In the genomic region with DNA sequence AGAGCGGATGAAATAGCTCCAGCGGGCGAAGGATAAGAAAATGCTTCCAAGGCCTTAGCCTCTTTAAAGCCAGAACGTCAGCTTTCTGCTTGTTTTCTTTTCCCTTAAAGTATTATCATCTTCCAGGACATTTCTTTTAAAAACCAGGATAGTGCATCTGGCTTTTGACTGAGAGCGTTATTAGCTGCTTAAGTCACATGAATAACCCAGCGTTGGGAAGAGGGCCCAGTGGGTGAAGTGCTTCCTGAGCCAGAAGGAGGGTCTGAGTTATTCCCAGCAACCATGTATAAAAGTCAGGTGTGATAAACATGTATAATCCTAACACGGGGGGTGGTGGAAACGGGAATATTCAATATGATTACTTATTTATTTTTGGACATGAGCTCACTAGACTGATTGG, we compare ENCODE assay signal across 13 mouse cellular contexts.
A peak's percentile ranks its signal among the peaks of the same experiment; 100 is the strongest.
DNase-seq lines count a peak whose midpoint lies in the region; ATAC-seq and TF ChIP-seq lines count a peak whose summit lies in the region.
"Had no signal": no experiment of that assay in that cellular context is flagged by ENCODE, and none has a peak within 500 bp of the region (broad histone marks: within the 10 kb centered on the region; RNA-seq: fewer than 3 reads in every experiment).

No protein-coding gene starts in this region.

- peak overlapping the region; percentile 28; the same call in 1 of the 2 replicates for H3K9ac ChIP-seq in heart, embryonic 12.5 days
- no peak overlapping the region for H3K9ac ChIP-seq in liver, postnatal 0 days (replicated peaks)
- H3K9ac ChIP-seq in liver, embryonic 11.5 days (ENCODE audit: low read depth, low read length) = no peak overlapping the region
- no peak overlapping the region for H3K9ac ChIP-seq in intestine, embryonic 16.5 days (ENCODE audit: low read depth, low read length)
- H3K9ac ChIP-seq: hindbrain, embryonic 14.5 days; limb, embryonic 13.5 days had no signal

- peaks cover 74% of the 10 kb centered on the region for H3K4me1 ChIP-seq in heart, embryonic 12.5 days (replicated peaks)
- peaks cover 21% of the 10 kb centered on the region for H3K4me1 ChIP-seq in liver, postnatal 0 days (ENCODE audit: insufficient read depth)
- H3K4me1 ChIP-seq in liver, embryonic 11.5 days (replicated peaks; ENCODE audit: control insufficient read depth, insufficient read depth, low read length) = peaks cover 13% of the 10 kb centered on the region
- peaks cover 23% of the 10 kb centered on the region for H3K4me1 ChIP-seq in embryonic fibroblast, embryonic 13.5 days (ENCODE audit: control insufficient read depth, insufficient read depth, low read length)
- H3K4me1 ChIP-seq in intestine, embryonic 16.5 days (ENCODE audit: control insufficient read depth, insufficient read depth, low read length) = peaks cover 27% of the 10 kb centered on the region

- no peaks in the 10 kb centered on the region for H3K36me3 ChIP-seq in heart, embryonic 12.5 days
- 0 out of 2 replicates have a peak, but pooled peaks cover 2% of the 10 kb centered on the region for H3K36me3 ChIP-seq in liver, postnatal 0 days (replicated peaks; ENCODE audit: insufficient read depth, low read length)
- H3K36me3 ChIP-seq in liver, embryonic 11.5 days (ENCODE audit: control insufficient read depth, insufficient read depth, low read length) = no peaks in the 10 kb centered on the region
- no peaks in the 10 kb centered on the region for H3K36me3 ChIP-seq in intestine, embryonic 16.5 days (ENCODE audit: control insufficient read depth, insufficient read depth, low read length)

- no peak for TF ChIP-seq CTCF in liver, postnatal 0 days (IDR thresholded peaks at IDR 0.05; ENCODE audit: low read depth)
- TF ChIP-seq CTCF in embryonic fibroblast, embryonic 13.5 days (IDR thresholded peaks at IDR 0.05; ENCODE audit: borderline replicate concordance, insufficient read depth, low read length) = no peak

- no peak for TF ChIP-seq EP300 in liver, postnatal 0 days (IDR thresholded peaks at IDR 0.05; ENCODE audit: low read depth)

- TF ChIP-seq POLR2A in embryonic fibroblast, embryonic 13.5 days (IDR thresholded peaks at IDR 0.05; ENCODE audit: low read depth, low read length) = no peak

- no peak overlapping the region for H3K4me3 ChIP-seq in heart, embryonic 12.5 days
- no peak overlapping the region for H3K4me3 ChIP-seq in liver, postnatal 0 days (ENCODE audit: low read depth, low read length)
- no peak overlapping the region for H3K4me3 ChIP-seq in liver, embryonic 11.5 days (ENCODE audit: low read depth, low read length)
- H3K4me3 ChIP-seq in embryonic fibroblast, embryonic 13.5 days (ENCODE audit: insufficient read depth, low read length) = no peak overlapping the region
- no peak overlapping the region for H3K4me3 ChIP-seq in intestine, embryonic 16.5 days (ENCODE audit: low read length)
- H3K4me3 ChIP-seq: limb, embryonic 13.5 days had no signal

- ATAC-seq in heart, embryonic 12.5 days (ENCODE audit: insufficient number of reproducible peaks, low FRiP score) = no peak
- ATAC-seq in liver, postnatal 0 days = no peak
- no peak for ATAC-seq in liver, embryonic 11.5 days (replicated peaks; ENCODE audit: low FRiP score)
- no peak for ATAC-seq in intestine, embryonic 16.5 days

- DNase-seq in heart, postnatal 25 days (ENCODE audit: low spot score) = no peak
- DNase-seq in liver, postnatal 0 days = no peak
- no peak for DNase-seq in liver, embryonic 11.5 days (ENCODE audit: low spot score)
- no peak for DNase-seq in ovary, postnatal 10 days (ENCODE audit: low spot score)
- DNase-seq in layer of hippocampus, postnatal 36 days = no peak
- DNase-seq: cerebellum, adult 8-10 months; layer of hippocampus, adult 9-11 months had no signal

- WGBS in heart, embryonic 12.5 days = 63% methylated on average over 8 of the region's 8 CpGs
- WGBS in liver, postnatal 0 days (ENCODE audit: insufficient replicate concordance) = 80% methylated on average over 8 of the region's 8 CpGs
- WGBS in liver, embryonic 11.5 days = 80% methylated on average over 8 of the region's 8 CpGs
- WGBS in intestine, embryonic 16.5 days = 58% methylated on average over 8 of the region's 8 CpGs

- H3K9me3 ChIP-seq in heart, embryonic 12.5 days (replicated peaks) = no peaks in the 10 kb centered on the region
- no peaks in the 10 kb centered on the region for H3K9me3 ChIP-seq in liver, postnatal 0 days (ENCODE audit: low read length)
- no peaks in the 10 kb centered on the region for H3K9me3 ChIP-seq in liver, embryonic 11.5 days (ENCODE audit: control insufficient read depth, low read length)
- H3K9me3 ChIP-seq in intestine, embryonic 16.5 days (ENCODE audit: control insufficient read depth, low read length) = no peaks in the 10 kb centered on the region
- H3K9me3 ChIP-seq: limb, embryonic 13.5 days had no signal

- no peak overlapping the region for H3K4me2 ChIP-seq in heart, embryonic 12.5 days
- H3K4me2 ChIP-seq in liver, postnatal 0 days (ENCODE audit: low read depth, low read length) = no peak overlapping the region
- no peak overlapping the region for H3K4me2 ChIP-seq in liver, embryonic 11.5 days
- H3K4me2 ChIP-seq in intestine, embryonic 16.5 days (ENCODE audit: low read depth, low read length) = no peak overlapping the region
- H3K4me2 ChIP-seq: hindbrain, embryonic 14.5 days had no signal

- intact Hi-C loops in heart, postnatal 25 days (cut with DNase I) = loop anchor here (5.0 to 10.0 kb wide), 3 partner anchors 35 to 60 kb away; a partner anchor contains a TSS

- H3K27ac ChIP-seq in heart, embryonic 12.5 days (ENCODE audit: poor library complexity, severe bottlenecking) = peak overlapping the region; percentile 60; the same call in 1 of the 2 replicates
- H3K27ac ChIP-seq in liver, postnatal 0 days (ENCODE audit: low read depth) = peak overlapping the region; percentile 55
- H3K27ac ChIP-seq in liver, embryonic 11.5 days (ENCODE audit: low read depth, low read length) = no peak overlapping the region
- H3K27ac ChIP-seq in embryonic fibroblast, embryonic 13.5 days (ENCODE audit: insufficient read depth, low read length) = peak overlapping the region; percentile 54
- H3K27ac ChIP-seq in intestine, embryonic 16.5 days (ENCODE audit: low read length) = peak overlapping the region; percentile 79

- no peaks in the 10 kb centered on the region for H3K27me3 ChIP-seq in heart, embryonic 12.5 days (replicated peaks)
- H3K27me3 ChIP-seq in liver, postnatal 0 days (ENCODE audit: insufficient read depth, low read length) = no peaks in the 10 kb centered on the region
- H3K27me3 ChIP-seq in liver, embryonic 11.5 days (replicated peaks; ENCODE audit: control insufficient read depth, insufficient read depth, low read length) = no peaks in the 10 kb centered on the region
- no peaks in the 10 kb centered on the region for H3K27me3 ChIP-seq in intestine, embryonic 16.5 days (replicated peaks; ENCODE audit: control insufficient read depth, insufficient read depth, low read length)
- H3K27me3 ChIP-seq: CH12.LX; limb, embryonic 13.5 days had no signal
